Mouse (Mus musculus) stomach, embryonic 14.5 days (tissue): ENCODE data around the gene Slc9a5. TPM values are rescaled to one million over a fixed set of nuclear protein-coding genes. Genes with fewer than 3 reads are reported as not detected.

Experiments used
- ATAC-seq: fragments of 200-750 bp; cut with Nextera tagmentation; 2 replicates; pipeline ENCODE4 v1.8.0; 2017; ENCODE audit warnings: low read depth, moderate TSS enrichment; ENCODE audit not compliant: insufficient number of reproducible peaks, insufficient read depth, low FRiP score
- H3K27ac ChIP-seq: fragments of 300-500 bp; sonication (generic); 2 replicates; pipeline ENCODE4 v1.5.1; 2014; ENCODE audit warnings: mild to moderate bottlenecking, low read length, moderate library complexity, mixed read lengths
- H3K27me3 ChIP-seq: fragments of 300-500 bp; sonication (generic); 2 replicates; pipeline ENCODE4 v1.6.1; 2014; ENCODE audit warnings: low read length, control low read depth, mixed read lengths; ENCODE audit not compliant: control insufficient read depth, insufficient read depth
- H3K36me3 ChIP-seq: fragments of 300-500 bp; sonication (generic); 2 replicates; pipeline ENCODE4 v1.6.1; 2014; ENCODE audit warnings: mild to moderate bottlenecking, control low read depth, low read length, moderate library complexity, mixed read lengths; ENCODE audit not compliant: control insufficient read depth, insufficient read depth
- H3K4me1 ChIP-seq: fragments of 300-500 bp; sonication (generic); 2 replicates; pipeline ENCODE4 v1.6.1; 2014; ENCODE audit warnings: low read length, control low read depth, mixed read lengths; ENCODE audit not compliant: control insufficient read depth, insufficient read depth
- H3K4me2 ChIP-seq: fragments of 300-500 bp; sonication (generic); replicated peaks from 2 replicates; pipeline ENCODE4 v1.6.1; 2014; ENCODE audit warnings: low read depth, low read length, control low read depth
- H3K4me3 ChIP-seq: fragments of 300-500 bp; sonication (generic); 2 replicates; pipeline ENCODE4 v1.5.1; 2014; ENCODE audit warnings: low read depth, low read length, control low read depth
- H3K9ac ChIP-seq: fragments of 300-500 bp; sonication (generic); replicated peaks from 2 replicates; pipeline ENCODE4 v1.6.1; 2014; ENCODE audit warnings: low read depth, mild to moderate bottlenecking, control low read depth, low read length, moderate library complexity, mixed read lengths
- H3K9me3 ChIP-seq: fragments of 300-500 bp; sonication (generic); 2 replicates; pipeline ENCODE4 v1.6.1; 2016; ENCODE audit warnings: low read depth, low read length, control low read depth; ENCODE audit not compliant: control insufficient read depth
- WGBS: fragments of 180-500 bp; shearing (Covaris S2); extraction: QIAGEN DNeasy Blood & Tissue Kit; methylation state at CpG from one replicate; pipeline ENCODE4 v1.1.7; 2014; 5-methylcytosine and 5-hydroxymethylcytosine counted together
- polyA plus RNA-seq: library from polyadenylated mRNA; unstranded; fragments of >200 nt; fragmentation: Nextera tagmentation; extraction: Ambion mirVana; gene quantifications from 2 replicates; pipeline ENCODE4 v1.2.1, GENCODE M21; 2014

Gene Slc9a5
- polyA plus RNA-seq, 1 experiment from 2014 or later, result 3.2 TPM

- Histone ChIP-seq H3K9ac (no peak overlapping the region), H3K4me3 (no peak overlapping the region), H3K9me3 (no peaks in the 10 kb centered on the region), H3K27me3 (no peaks in the 10 kb centered on the region), H3K27ac (no peak overlapping the region), H3K36me3 (no peaks in the 10 kb centered on the region), H3K4me2 (no peak overlapping the region), H3K4me1 (no peaks in the 10 kb centered on the region; the same call in 1 of the 2 replicates)
- no peak for ATAC-seq
- WGBS, result 73% methylated on average over 26 of the region's 26 CpGs
Observed at GRCm38 (mm10) chr8:105355179-105356024, 6.8 kb downstream of the Slc9a5 start.

- no peaks in the 10 kb centered on the region for H3K27me3 ChIP-seq
- H3K9me3 ChIP-seq, result no peaks in the 10 kb centered on the region
- WGBS, result 84% methylated on average over 14 of the region's 14 CpGs
- no peak overlapping the region for H3K4me2 ChIP-seq
- H3K27ac ChIP-seq, result no peak overlapping the region
- no peak overlapping the region for H3K4me3 ChIP-seq
- no peaks in the 10 kb centered on the region for H3K36me3 ChIP-seq
- no peak overlapping the region for H3K9ac ChIP-seq
- ATAC-seq, result no peak
- H3K4me1 ChIP-seq, result no peaks in the 10 kb centered on the region; the same call in 1 of the 2 replicates
Observed at GRCm38 (mm10) chr8:105356681-105357080, 8.0 kb downstream of the Slc9a5 start.

GRCm38 (mm10) chr8:105359208-105359607, 10.6 kb downstream of the Slc9a5 start:
- H3K9me3 ChIP-seq, result no peaks in the 10 kb centered on the region
- H3K27ac ChIP-seq, result no peak overlapping the region
- H3K4me1 ChIP-seq, result peaks cover 7% of the 10 kb centered on the region; the same call in 1 of the 2 replicates
- H3K36me3 ChIP-seq, result no peaks in the 10 kb centered on the region
- H3K9ac ChIP-seq, result no peak overlapping the region
- 0 out of 2 replicates have a peak, but pooled peaks have one; percentile 15 for ATAC-seq
- H3K4me3 ChIP-seq, result no peak overlapping the region
- H3K27me3 ChIP-seq, result no peaks in the 10 kb centered on the region
- 64% methylated on average over 15 of the region's 15 CpGs for whole genome bisulfite sequencing
- H3K4me2 ChIP-seq, result no peak overlapping the region

GRCm38 (mm10) chr8:105359646-105360045, 11.0 kb downstream of the Slc9a5 start:
- Histone ChIP-seq H3K9me3 (no peaks in the 10 kb centered on the region), H3K4me1 (peaks cover 7% of the 10 kb centered on the region; the same call in 1 of the 2 replicates), H3K9ac (no peak overlapping the region), H3K27me3 (no peaks in the 10 kb centered on the region), H3K27ac (no peak overlapping the region), H3K4me3 (no peak overlapping the region), H3K36me3 (no peaks in the 10 kb centered on the region), H3K4me2 (no peak overlapping the region)
- WGBS, result 32% methylated on average over 4 of the region's 4 CpGs
- ATAC-seq, result no peak

GRCm38 (mm10) chr8:105361751-105362702, 13.4 kb downstream of the Slc9a5 start:
- Histone ChIP-seq H3K4me1 (0 out of 2 replicates have a peak, but pooled peaks cover 7% of the 10 kb centered on the region), H3K9me3 (no peaks in the 10 kb centered on the region), H3K9ac (no peak overlapping the region), H3K4me3 (no peak overlapping the region), H3K27ac (peak overlapping the region; percentile 58; the same call in 1 of the 2 replicates), H3K4me2 (no peak overlapping the region), H3K36me3 (no peaks in the 10 kb centered on the region), H3K27me3 (no peaks in the 10 kb centered on the region)
- ATAC-seq, result no peak
- 57% methylated on average over 12 of the region's 12 CpGs for WGBS

- no peaks in the 10 kb centered on the region for H3K36me3 ChIP-seq
- H3K27me3 ChIP-seq, result no peaks in the 10 kb centered on the region
- 0 out of 2 replicates have a peak, but pooled peaks cover 7% of the 10 kb centered on the region for H3K4me1 ChIP-seq
- H3K27ac ChIP-seq, result no peak overlapping the region
- WGBS, result 63% methylated on average over 2 of the region's 2 CpGs
- H3K9me3 ChIP-seq, result no peaks in the 10 kb centered on the region
- no peak overlapping the region for H3K4me3 ChIP-seq
- H3K4me2 ChIP-seq, result no peak overlapping the region
- H3K9ac ChIP-seq, result no peak overlapping the region
- ATAC-seq, result no peak
Observed at GRCm38 (mm10) chr8:105367107-105367506, 18.5 kb downstream of the Slc9a5 start.

GRCm38 (mm10) chr8:105372473-105372872, 23.8 kb downstream of the Slc9a5 start:
- ATAC-seq, result no peak
- Histone ChIP-seq H3K4me3 (no peak overlapping the region), H3K27ac (no peak overlapping the region), H3K36me3 (no peaks in the 10 kb centered on the region), H3K4me1 (no peaks in the 10 kb centered on the region), H3K9me3 (no peaks in the 10 kb centered on the region), H3K27me3 (no peaks in the 10 kb centered on the region), H3K9ac (no peak overlapping the region), H3K4me2 (no peak overlapping the region)
- 74% methylated on average over 9 of the region's 9 CpGs for WGBS

- Histone ChIP-seq H3K9ac (no peak within 1 kb of the TSS), H3K9me3 (no peaks in the 10 kb centered on the region), H3K36me3 (no peaks in the 10 kb centered on the region), H3K4me2 (no peak within 1 kb of the TSS), H3K27ac (no peak within 1 kb of the TSS), H3K4me3 (no peak within 1 kb of the TSS), H3K4me1 (no peaks in the 10 kb centered on the region), H3K27me3 (no peaks in the 10 kb centered on the region)
- WGBS, result 53% methylated on average over 2 of the region's 2 CpGs
- ATAC-seq, result no peak
Observed at GRCm38 (mm10) chr8:105373032-105373431, 24.4 kb downstream of the Slc9a5 start, which contains the start of gene Plekhg4. TSS of gene Plekhg4 (plus strand) at chr8:105373274.
